Mouse (Mus musculus) liver, embryonic 15.5 days (tissue): Measurements from ENCODE around the gene AW011738. TPM values are rescaled to one million over a fixed set of nuclear protein-coding genes. Genes with fewer than 3 reads are reported as not detected.

Experiments used
- ATAC-seq: fragments of 200-750 bp; cut with Nextera tagmentation; 2 replicates; pipeline ENCODE4 v1.8.0; 2017; ENCODE audit warnings: moderate number of reproducible peaks, mild to moderate bottlenecking, moderate library complexity; ENCODE audit not compliant: insufficient read depth
- H3K27ac ChIP-seq: fragments of 300-500 bp; sonication (generic); replicated peaks from 2 replicates; pipeline ENCODE4 v1.5.1; 2015; ENCODE audit warnings: mild to moderate bottlenecking, inconsistent platforms
- H3K27me3 ChIP-seq: fragments of 300-500 bp; sonication (generic); 2 replicates; pipeline ENCODE4 v1.6.1; 2015; ENCODE audit warnings: mild to moderate bottlenecking, inconsistent platforms
- H3K36me3 ChIP-seq: fragments of 300-500 bp; sonication (generic); replicated peaks from 2 replicates; pipeline ENCODE4 v1.6.1; 2015; ENCODE audit warnings: moderate library complexity, mild to moderate bottlenecking, inconsistent platforms
- H3K4me1 ChIP-seq: fragments of 300-500 bp; sonication (generic); replicated peaks from 2 replicates; pipeline ENCODE4 v1.6.1; 2015; ENCODE audit warnings: inconsistent platforms
- H3K4me2 ChIP-seq: fragments of 300-500 bp; sonication (generic); 2 replicates; pipeline ENCODE4 v1.6.1; 2015; ENCODE audit warnings: moderate library complexity, mild to moderate bottlenecking, inconsistent platforms
- H3K4me3 ChIP-seq: fragments of 300-500 bp; sonication (generic); replicated peaks from 2 replicates; pipeline ENCODE4 v1.5.1; 2015; ENCODE audit warnings: mild to moderate bottlenecking, inconsistent platforms
- H3K9ac ChIP-seq: fragments of 300-500 bp; sonication (generic); 2 replicates; pipeline ENCODE4 v1.6.1; 2015; ENCODE audit warnings: moderate library complexity, mild to moderate bottlenecking, inconsistent platforms
- H3K9me3 ChIP-seq: fragments of 300-500 bp; sonication (generic); replicated peaks from 2 replicates; pipeline ENCODE4 v1.6.1; 2016; ENCODE audit warnings: inconsistent platforms
- WGBS: fragments of 180-500 bp; shearing (Covaris S2); methylation state at CpG from one replicate; pipeline ENCODE4 v1.1.7; 2015; ENCODE audit warnings: mixed read lengths; ENCODE audit not compliant: insufficient replicate concordance; 5-methylcytosine and 5-hydroxymethylcytosine counted together
- polyA plus RNA-seq: library from polyadenylated mRNA; unstranded; fragments of >200 nt; fragmentation: Nextera tagmentation; extraction: Ambion mirVana; gene quantifications from 2 replicates; pipeline ENCODE4 v1.2.1, GENCODE M21; 2015

Gene AW011738
- polyA plus RNA-seq, 1 experiment from 2014 or later, result 1.1 TPM

DNA sequence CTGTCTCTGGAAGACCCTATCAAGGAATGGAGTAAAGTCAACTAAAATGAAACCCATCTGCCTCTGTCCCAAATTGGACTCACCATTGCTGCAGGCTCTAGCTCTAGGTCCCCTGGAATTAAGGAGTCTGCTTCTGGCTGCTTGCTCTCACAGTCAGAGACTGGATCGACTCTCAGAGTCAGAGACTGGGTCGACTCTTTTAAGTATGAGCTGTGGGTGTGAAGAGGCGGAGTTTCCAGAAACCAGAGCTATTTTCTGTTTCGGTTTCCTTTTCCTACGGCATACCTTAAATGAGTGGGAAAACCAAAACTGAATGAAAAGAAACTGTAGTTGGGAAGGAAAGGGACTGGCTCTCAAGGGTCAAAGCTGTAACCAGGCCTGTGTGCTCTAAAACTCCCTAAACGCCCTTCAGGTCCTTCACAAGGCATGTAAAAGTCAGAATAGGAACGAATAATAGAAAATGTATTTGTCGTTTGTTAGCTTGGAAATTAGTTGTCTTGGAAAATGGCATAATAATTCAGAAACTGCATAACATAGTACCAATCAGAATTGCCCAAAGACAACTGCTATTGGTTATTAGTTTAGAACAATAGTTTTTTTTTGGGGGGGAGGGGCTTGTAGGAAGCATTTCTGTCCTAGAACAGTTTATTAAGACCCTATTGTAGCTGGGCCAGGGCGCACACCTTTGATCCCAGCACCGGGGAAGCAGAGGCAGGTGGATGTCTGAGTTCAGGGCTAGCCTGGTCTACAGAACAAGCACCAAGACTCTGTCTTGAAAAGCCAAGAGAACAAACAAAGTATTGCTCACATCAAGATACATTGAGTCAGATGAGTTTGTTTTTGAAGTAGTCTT, 2.3 kb upstream of the AW011738 start, which contains the start of gene Isg15:
Isg15 (minus strand) TSS at position 196 of the 853 bp plus-strand sequence.
- no peak for ATAC-seq
- Histone ChIP-seq H3K4me2 (peak within 1 kb of the TSS; percentile 52), H3K9ac (no peak within 1 kb of the TSS; the same call in 1 of the 2 replicates), H3K27ac (peak within 1 kb of the TSS; percentile 57; the same call in 1 of the 2 replicates), H3K36me3 (no peaks in the 10 kb centered on the region), H3K4me1 (peaks cover 82% of the 10 kb centered on the region), H3K4me3 (peak within 1 kb of the TSS; percentile 35), H3K27me3 (peaks cover 66% of the 10 kb centered on the region), H3K9me3 (no peaks in the 10 kb centered on the region)
- 37% methylated on average over 10 of the region's 10 CpGs for WGBS

- Histone ChIP-seq H3K9ac (peak overlapping the region; percentile 61; the same call in 1 of the 2 replicates), H3K36me3 (no peaks in the 10 kb centered on the region), H3K4me1 (peaks cover 68% of the 10 kb centered on the region), H3K27ac (peak overlapping the region; percentile 70), H3K4me3 (peak overlapping the region; percentile 65), H3K27me3 (peaks cover 68% of the 10 kb centered on the region), H3K9me3 (no peaks in the 10 kb centered on the region), H3K4me2 (peak overlapping the region; percentile 90)
- 15% methylated on average over 12 of the region's 12 CpGs for WGBS
- peak; percentile 76 for ATAC-seq
These were observed 626 bp upstream of the AW011738 start for GRCm38 (mm10) chr4:156202462-156202893.

DNA sequence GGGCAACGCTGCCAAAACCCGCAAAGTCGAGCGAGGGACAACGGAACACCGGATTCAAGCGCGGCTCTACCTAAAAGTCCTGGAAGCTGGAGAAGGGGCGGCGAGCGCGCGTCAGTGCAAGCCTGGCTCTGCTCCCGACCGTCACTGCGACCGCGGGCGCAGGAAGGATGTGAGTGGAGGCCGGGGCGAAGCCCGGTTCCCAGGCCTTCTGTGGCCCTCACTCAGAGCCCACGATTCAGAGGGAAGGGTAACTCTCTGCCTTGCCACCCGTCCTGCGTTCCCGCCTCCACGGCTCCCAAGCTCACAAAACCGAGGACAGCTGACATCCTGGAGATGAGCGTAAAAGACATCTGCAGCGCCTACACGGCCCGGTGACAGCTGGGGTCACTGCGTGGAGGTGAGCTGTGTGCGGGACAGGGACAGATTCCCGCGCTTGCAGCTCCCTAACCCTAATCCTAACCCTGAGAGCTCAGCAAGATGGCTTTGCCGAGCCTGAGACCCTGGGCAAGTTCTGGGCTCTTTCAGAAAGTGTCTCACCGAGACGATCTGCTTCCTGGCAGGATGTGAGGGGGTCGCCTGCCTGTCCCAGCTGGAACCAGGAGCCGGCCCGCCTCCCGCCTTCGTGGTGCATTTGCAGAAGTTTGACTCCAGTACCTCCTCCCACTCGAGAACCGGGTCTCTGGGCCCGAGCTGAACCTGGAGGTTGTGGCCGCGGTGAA, 468 bp downstream of the AW011738 start:
- ATAC-seq, result no peak
- H3K27ac ChIP-seq, result peak overlapping the region; percentile 70; the same call in 1 of the 2 replicates
- peak overlapping the region; percentile 90 for H3K4me2 ChIP-seq
- no peaks in the 10 kb centered on the region for H3K36me3 ChIP-seq
- H3K4me1 ChIP-seq, result peaks cover 58% of the 10 kb centered on the region
- H3K9ac ChIP-seq, result peak overlapping the region; percentile 61
- under 1% methylated on average over 49 of the region's 49 CpGs for WGBS
- H3K9me3 ChIP-seq, result no peaks in the 10 kb centered on the region
- peak overlapping the region; percentile 65 for H3K4me3 ChIP-seq
- peaks cover 68% of the 10 kb centered on the region for H3K27me3 ChIP-seq

DNA sequence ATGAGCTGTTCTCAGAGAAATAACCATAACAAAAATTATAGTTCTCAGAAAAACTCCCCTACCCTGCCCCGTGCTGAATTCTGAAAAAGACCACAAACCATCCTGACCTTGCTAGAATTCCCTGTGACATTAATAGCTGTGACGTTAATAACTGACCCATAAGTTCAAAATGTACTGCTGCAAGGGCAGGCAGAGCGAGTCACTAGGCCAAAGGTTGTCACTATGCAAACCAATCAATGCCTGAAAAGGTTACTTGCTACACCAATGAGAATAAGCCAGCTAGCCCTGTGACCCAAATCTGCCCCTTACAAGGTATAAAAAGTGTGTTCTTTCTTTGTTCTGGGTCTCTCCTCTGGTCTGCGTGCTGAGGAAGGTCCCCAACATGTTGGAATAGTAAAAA, 5.8 kb downstream of the AW011738 start:
- no peaks in the 10 kb centered on the region for H3K36me3 ChIP-seq
- ATAC-seq, result no peak
- 65% methylated on average over 4 of the region's 4 CpGs for WGBS

GRCm38 (mm10) chr4:156209963-156210635, 7.0 kb downstream of the AW011738 start:
- peaks cover 46% of the 10 kb centered on the region for H3K27me3 ChIP-seq
- H3K4me3 ChIP-seq, result no peak overlapping the region
- H3K36me3 ChIP-seq, result no peaks in the 10 kb centered on the region
- H3K4me2 ChIP-seq, result no peak overlapping the region
- WGBS, result 48% methylated on average over 13 of the region's 13 CpGs
- no peak overlapping the region for H3K27ac ChIP-seq
- no peak overlapping the region for H3K9ac ChIP-seq
- no peaks in the 10 kb centered on the region for H3K4me1 ChIP-seq
- ATAC-seq, result no peak
- no peaks in the 10 kb centered on the region for H3K9me3 ChIP-seq

More for the DNA sequence above, 5.8 kb downstream of the AW011738 start:
- H3K4me1 ChIP-seq, result peaks cover 11% of the 10 kb centered on the region
- no peaks in the 10 kb centered on the region for H3K9me3 ChIP-seq
- no peak overlapping the region for H3K4me3 ChIP-seq
- no peak overlapping the region for H3K9ac ChIP-seq
- peaks cover 54% of the 10 kb centered on the region for H3K27me3 ChIP-seq
- no peak overlapping the region for H3K4me2 ChIP-seq
- no peak overlapping the region for H3K27ac ChIP-seq

DNA sequence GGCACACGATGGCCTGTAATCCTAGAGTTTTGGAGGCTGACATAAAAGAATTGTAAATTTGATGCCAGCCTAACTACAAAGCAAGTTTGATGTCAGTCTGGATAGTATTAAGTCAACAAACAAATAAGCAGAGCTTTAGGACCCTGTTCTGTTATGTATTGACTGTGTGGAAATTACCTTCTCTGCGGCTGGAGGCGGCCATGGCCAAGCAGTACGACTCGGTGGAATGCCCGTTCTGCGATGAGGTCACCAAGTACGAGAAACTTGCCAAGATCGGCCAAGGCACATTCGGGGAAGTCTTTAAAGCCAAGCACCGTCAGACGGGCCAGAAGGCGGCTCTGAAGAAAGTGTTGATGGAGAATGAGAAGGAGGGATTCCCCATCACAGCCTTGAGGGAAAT, 10.0 kb downstream of the AW011738 start:
- peaks cover 45% of the 10 kb centered on the region for H3K27me3 ChIP-seq
- H3K27ac ChIP-seq, result no peak overlapping the region
- WGBS, result 74% methylated on average over 13 of the region's 13 CpGs
- no peak overlapping the region for H3K4me3 ChIP-seq
- H3K36me3 ChIP-seq, result no peaks in the 10 kb centered on the region
- ATAC-seq, result no peak
- no peaks in the 10 kb centered on the region for H3K4me1 ChIP-seq
- H3K9me3 ChIP-seq, result no peaks in the 10 kb centered on the region
- no peak overlapping the region for H3K4me2 ChIP-seq
- H3K9ac ChIP-seq, result no peak overlapping the region

DNA sequence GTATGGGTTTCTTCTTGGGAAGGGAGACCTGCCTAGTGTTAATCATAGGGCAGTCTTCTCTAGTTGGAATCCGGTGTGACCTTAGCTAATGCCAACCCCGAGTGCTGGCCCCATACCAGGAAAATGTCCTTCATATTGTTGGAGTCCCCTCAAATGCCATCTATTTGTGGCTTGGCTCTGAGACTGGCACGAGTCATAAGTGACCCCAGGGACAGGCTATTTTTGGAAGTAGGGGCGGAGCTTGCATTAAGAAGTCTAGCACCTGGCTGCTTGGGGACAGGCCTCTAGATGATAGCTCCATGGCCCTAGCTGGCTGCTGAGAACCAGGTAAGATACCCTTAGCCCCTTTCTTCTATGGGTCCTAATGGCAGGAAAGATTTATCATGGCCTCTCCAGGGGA, 12.5 kb downstream of the AW011738 start, which contains the start of gene Perm1:
Perm1 (plus strand) TSS at position 220 of the 400 bp plus-strand sequence.
- no peak within 1 kb of the TSS for H3K9ac ChIP-seq
- no peak for ATAC-seq
- no peaks in the 10 kb centered on the region for H3K4me1 ChIP-seq
- H3K36me3 ChIP-seq, result no peaks in the 10 kb centered on the region
- H3K27me3 ChIP-seq, result peaks cover 41% of the 10 kb centered on the region
- H3K4me2 ChIP-seq, result no peak within 1 kb of the TSS
- WGBS, result 54% methylated on average over 4 of the region's 4 CpGs
- H3K27ac ChIP-seq, result no peak within 1 kb of the TSS
- no peaks in the 10 kb centered on the region for H3K9me3 ChIP-seq
- no peak within 1 kb of the TSS for H3K4me3 ChIP-seq

- Histone ChIP-seq H3K9ac (no peak overlapping the region), H3K27ac (no peak overlapping the region), H3K9me3 (no peaks in the 10 kb centered on the region), H3K4me1 (0 out of 2 replicates have a peak, but pooled peaks cover 4% of the 10 kb centered on the region), H3K4me2 (no peak overlapping the region), H3K27me3 (peaks cover 40% of the 10 kb centered on the region), H3K4me3 (no peak overlapping the region), H3K36me3 (no peaks in the 10 kb centered on the region)
- 70% methylated on average over 2 of the region's 2 CpGs for WGBS
- ATAC-seq, result no peak
These were observed 13.1 kb downstream of the AW011738 start for GRCm38 (mm10) chr4:156216196-156216595.

DNA sequence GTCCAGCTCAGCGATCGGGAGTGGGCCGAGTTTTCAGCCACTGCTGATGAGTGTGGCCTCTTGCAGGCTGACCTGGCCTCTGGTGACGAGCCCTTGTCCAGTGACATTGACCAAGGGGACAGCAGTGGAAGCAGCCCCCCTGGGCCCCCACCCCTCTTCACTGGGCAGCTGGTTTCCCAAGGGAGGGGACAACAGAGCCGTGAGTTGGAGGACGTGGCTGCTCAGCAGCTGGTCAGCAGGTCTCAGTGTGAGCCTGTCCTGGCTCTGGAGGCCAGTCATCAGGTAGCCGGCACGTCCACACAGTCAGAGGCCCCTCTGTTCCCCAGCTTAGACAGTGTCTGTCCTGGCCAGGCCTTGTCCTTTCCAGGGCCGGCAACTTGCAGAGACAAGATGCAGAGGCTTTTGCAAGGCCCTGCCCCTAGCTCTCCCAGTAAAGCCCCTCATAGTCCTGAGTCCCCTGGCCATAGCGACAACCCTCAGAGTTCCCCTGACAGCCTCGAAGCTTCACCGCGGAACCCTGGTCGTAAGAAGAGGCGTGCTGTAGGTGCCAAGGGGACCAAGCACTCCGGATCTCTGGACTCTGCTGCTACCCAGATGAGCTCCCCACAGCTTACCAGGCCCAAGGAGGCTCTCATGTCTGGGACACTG, 14.0 kb downstream of the AW011738 start:
- 0 out of 2 replicates have a peak, but pooled peaks cover 4% of the 10 kb centered on the region for H3K4me1 ChIP-seq
- WGBS, result 71% methylated on average over 16 of the region's 16 CpGs
- no peaks in the 10 kb centered on the region for H3K9me3 ChIP-seq

GRCm38 (mm10) chr4:156217838-156218237, 14.7 kb downstream of the AW011738 start:
- no peak for ATAC-seq
- H3K27ac ChIP-seq, result no peak overlapping the region
- no peak overlapping the region for H3K4me3 ChIP-seq
- H3K27me3 ChIP-seq, result peaks cover 33% of the 10 kb centered on the region
- no peak overlapping the region for H3K9ac ChIP-seq
- 0 out of 2 replicates have a peak, but pooled peaks cover 4% of the 10 kb centered on the region for H3K4me1 ChIP-seq
- 68% methylated on average over 16 of the region's 16 CpGs for WGBS
- H3K4me2 ChIP-seq, result no peak overlapping the region
- H3K9me3 ChIP-seq, result no peaks in the 10 kb centered on the region
- H3K36me3 ChIP-seq, result no peaks in the 10 kb centered on the region

More for the DNA sequence above, 14.0 kb downstream of the AW011738 start:
- Histone ChIP-seq H3K27me3 (peaks cover 37% of the 10 kb centered on the region), H3K9ac (no peak overlapping the region), H3K4me2 (no peak overlapping the region), H3K4me3 (no peak overlapping the region), H3K36me3 (no peaks in the 10 kb centered on the region), H3K27ac (no peak overlapping the region)
- ATAC-seq, result no peak
